In genomic region chr11:82035356-82035755, GRCm38 (mm10) we compare ENCODE assay signal across 8 mouse cellular contexts. TPM values are rescaled to one million over a fixed set of nuclear protein-coding genes. Genes with fewer than 3 reads are reported as not detected.
DNase-seq lines count a peak whose midpoint lies in the region; ATAC-seq lines count a peak whose summit lies in the region.

Gene Ccl2, plus strand, starts transcription at chr11:82035571.

- H3K36me3 ChIP-seq in forebrain, embryonic 14.5 days (ENCODE audit: control insufficient read depth, insufficient read depth, low read length) = no peaks in the 10 kb centered on the region
- no peaks in the 10 kb centered on the region for H3K36me3 ChIP-seq in forebrain, embryonic 10.5 days (replicated peaks)
- no peaks in the 10 kb centered on the region for H3K36me3 ChIP-seq in forebrain, embryonic 16.5 days (ENCODE audit: control insufficient read depth, insufficient read depth)
- no peaks in the 10 kb centered on the region for H3K36me3 ChIP-seq in heart, embryonic 16.5 days (ENCODE audit: control insufficient read depth, insufficient read depth)

- H3K9me3 ChIP-seq in forebrain, embryonic 14.5 days (replicated peaks; ENCODE audit: control insufficient read depth, low read length) = no peaks in the 10 kb centered on the region
- H3K9me3 ChIP-seq in forebrain, embryonic 10.5 days = no peaks in the 10 kb centered on the region
- no peaks in the 10 kb centered on the region for H3K9me3 ChIP-seq in forebrain, embryonic 16.5 days (ENCODE audit: control insufficient read depth, low read length)
- no peaks in the 10 kb centered on the region for H3K9me3 ChIP-seq in heart, embryonic 16.5 days (replicated peaks; ENCODE audit: control insufficient read depth, low read length)

- peaks cover 4% of the 10 kb centered on the region; the same call in 1 of the 2 replicates for H3K4me1 ChIP-seq in forebrain, embryonic 14.5 days (ENCODE audit: control insufficient read depth, insufficient read depth, low read length)
- peaks cover 9% of the 10 kb centered on the region; the same call in 1 of the 2 replicates for H3K4me1 ChIP-seq in forebrain, embryonic 10.5 days
- H3K4me1 ChIP-seq in forebrain, embryonic 16.5 days (replicated peaks; ENCODE audit: control insufficient read depth, insufficient read depth, low read length) = peaks cover 8% of the 10 kb centered on the region
- peaks cover 15% of the 10 kb centered on the region for H3K4me1 ChIP-seq in heart, embryonic 16.5 days (ENCODE audit: control insufficient read depth, insufficient read depth, low read length)

- no peak; the same call in 1 of the 2 replicates for ATAC-seq in forebrain, embryonic 14.5 days
- peak; percentile 61; the same call in 1 of the 2 replicates for ATAC-seq in forebrain, embryonic 16.5 days
- ATAC-seq in heart, embryonic 16.5 days (replicated peaks; ENCODE audit: extremely low read depth, insufficient read depth, low FRiP score) = peak; percentile 57; the same call in 1 of the 2 replicates
- no peak for ATAC-seq in inflammation-experienced regulatory T-cells, adult 6 months

- H3K4me3 ChIP-seq in forebrain, embryonic 14.5 days (ENCODE audit: low read depth, low read length) = no peak within 1 kb of the TSS
- H3K4me3 ChIP-seq in forebrain, embryonic 10.5 days = no peak within 1 kb of the TSS
- no peak within 1 kb of the TSS for H3K4me3 ChIP-seq in forebrain, embryonic 16.5 days (replicated peaks; ENCODE audit: low read length)
- no peak within 1 kb of the TSS for H3K4me3 ChIP-seq in heart, embryonic 16.5 days (ENCODE audit: low read length)

- no peak within 1 kb of the TSS for H3K9ac ChIP-seq in forebrain, embryonic 14.5 days (ENCODE audit: low read length)
- no peak within 1 kb of the TSS for H3K9ac ChIP-seq in forebrain, embryonic 16.5 days (replicated peaks; ENCODE audit: low read depth, low read length)
- no peak within 1 kb of the TSS for H3K9ac ChIP-seq in heart, embryonic 16.5 days (ENCODE audit: low read length)

- H3K27me3 ChIP-seq in forebrain, embryonic 14.5 days (replicated peaks; ENCODE audit: control insufficient read depth, insufficient read depth, low read length) = no peaks in the 10 kb centered on the region
- H3K27me3 ChIP-seq in forebrain, embryonic 10.5 days (ENCODE audit: poor library complexity, severe bottlenecking) = no peaks in the 10 kb centered on the region
- H3K27me3 ChIP-seq in forebrain, embryonic 16.5 days (replicated peaks; ENCODE audit: control insufficient read depth, insufficient read depth, low read length) = no peaks in the 10 kb centered on the region
- no peaks in the 10 kb centered on the region for H3K27me3 ChIP-seq in heart, embryonic 16.5 days (ENCODE audit: control insufficient read depth, insufficient read depth, low read length)

- DNase-seq in forebrain, embryonic 14.5 days (ENCODE audit: low spot score) = peak; percentile 73
- DNase-seq in forebrain, embryonic 10.5 days (ENCODE audit: extremely low spot score, low spot score) = no peak
- DNase-seq in adrenal gland, adult 18-20 months (ENCODE audit: low spot score in 2 of 2) = peak; percentile 48 to 49
- peak; percentile 28 to 29 for DNase-seq in left cerebral cortex, adult 18-20 months (ENCODE audit: low spot score in 2 of 2)
- peak; percentile 73 for DNase-seq in monocyte, adult 2 months (ENCODE audit: low read depth in 1 of 2, low spot score in 2 of 2)

- H3K27ac ChIP-seq in forebrain, embryonic 14.5 days (ENCODE audit: low read depth, low read length) = no peak within 1 kb of the TSS
- H3K27ac ChIP-seq in forebrain, embryonic 10.5 days = no peak within 1 kb of the TSS
- no peak within 1 kb of the TSS for H3K27ac ChIP-seq in forebrain, embryonic 16.5 days (ENCODE audit: low read length)
- H3K27ac ChIP-seq in heart, embryonic 16.5 days (ENCODE audit: low read length) = peak within 1 kb of the TSS; percentile 47; the same call in 1 of the 2 replicates

- WGBS in forebrain, embryonic 14.5 days = 29% methylated on average over 5 of the region's 5 CpGs
- WGBS in forebrain, embryonic 10.5 days = 58% methylated on average over 5 of the region's 5 CpGs
- WGBS in forebrain, embryonic 16.5 days = 22% methylated on average over 5 of the region's 5 CpGs
- 35% methylated on average over 5 of the region's 5 CpGs for WGBS in heart, embryonic 16.5 days

- no peak within 1 kb of the TSS for H3K4me2 ChIP-seq in forebrain, embryonic 14.5 days (ENCODE audit: low read length)
- H3K4me2 ChIP-seq in forebrain, embryonic 16.5 days (ENCODE audit: low read length) = no peak within 1 kb of the TSS
- no peak within 1 kb of the TSS for H3K4me2 ChIP-seq in heart, embryonic 16.5 days (ENCODE audit: low read depth, low read length)

RNA-seq across cellular contexts. Expression of gene Ccl2, which starts in this region (rescaled TPM):
- polyA plus RNA-seq in forebrain, embryonic 14.5 days (2014; fragmentation: Nextera tagmentation; extraction: Ambion mirVana) = 0.93 TPM in 1 of 2 replicates, not detected in the other
- 0.36 TPM in 1 of 2 replicates, not detected in the other for polyA plus RNA-seq in forebrain, embryonic 10.5 days (2016; fragmentation: Nextera tagmentation; extraction: Ambion mirVana)
- total RNA-seq in adrenal gland, adult 18-20 months (2021) = 1 to 10 TPM in 1 of 2 experiments, under 1 TPM in 1; 0.80 to 1.7 TPM
- 0.42 and 0.47 TPM in 2 replicates for polyA plus RNA-seq in forebrain, embryonic 16.5 days (2015; fragmentation: Nextera tagmentation; extraction: Ambion mirVana)
- polyA plus RNA-seq in heart, embryonic 16.5 days (2015; fragmentation: Nextera tagmentation; extraction: Ambion mirVana) = 9.1 and 12.3 TPM in 2 replicates
- under 1 TPM in 1 of 2 experiments, not detected in 1; 0.63 TPM for total RNA-seq in left cerebral cortex, adult 18-20 months (2021)
- not detected for polyA plus RNA-seq in inflammation-experienced regulatory T-cells, adult 6 months (2017; shearing (Covaris generic))

Comparison
In these comparisons a context has a peak if more than half of its experiments do, and no peak if none do; other contexts are left out.
1. Peak in DNase-seq in forebrain, embryonic 14.5 days; RNA of the gene not detected or under 1 TPM.
2. Peak in ATAC-seq in forebrain, embryonic 16.5 days; RNA of the gene not detected or under 1 TPM.
3. Peak in DNase-seq in left cerebral cortex, adult 18-20 months; RNA of the gene not detected or under 1 TPM.